Mouse (Mus musculus) midbrain, embryonic 13.5 days (tissue): ENCODE data around the gene Cecr2. TPM values are rescaled to one million over a fixed set of nuclear protein-coding genes. Genes with fewer than 3 reads are reported as not detected.

Experiments
- ATAC-seq: fragments of 200-750 bp; cut with Nextera tagmentation; 2 replicates; pipeline ENCODE4 v1.8.0; 2017; ENCODE audit warnings: mild to moderate bottlenecking, moderate TSS enrichment, moderate library complexity
- H3K27ac ChIP-seq: fragments of 300-500 bp; sonication (generic); 2 replicates; pipeline ENCODE4 v1.5.1; 2015; ENCODE audit warnings: inconsistent platforms, mild to moderate bottlenecking, moderate library complexity
- H3K27me3 ChIP-seq: fragments of 300-500 bp; sonication (generic); 2 replicates; pipeline ENCODE4 v1.6.1; 2015; ENCODE audit warnings: mild to moderate bottlenecking, inconsistent platforms
- H3K36me3 ChIP-seq: fragments of 300-500 bp; sonication (generic); 2 replicates; pipeline ENCODE4 v1.6.1; 2015; ENCODE audit warnings: mild to moderate bottlenecking, inconsistent platforms
- H3K4me1 ChIP-seq: fragments of 300-500 bp; sonication (generic); replicated peaks from 2 replicates; pipeline ENCODE4 v1.6.1; 2015; ENCODE audit warnings: inconsistent platforms
- H3K4me2 ChIP-seq: fragments of 300-500 bp; sonication (generic); replicated peaks from 2 replicates; pipeline ENCODE4 v1.6.1; 2015; ENCODE audit warnings: moderate library complexity, mild to moderate bottlenecking, inconsistent platforms
- H3K4me3 ChIP-seq: fragments of 300-500 bp; sonication (generic); replicated peaks from 2 replicates; pipeline ENCODE4 v1.5.1; 2015; ENCODE audit warnings: mild to moderate bottlenecking, inconsistent platforms
- H3K9ac ChIP-seq: fragments of 300-500 bp; sonication (generic); replicated peaks from 2 replicates; pipeline ENCODE4 v1.6.1; 2015; ENCODE audit warnings: mild to moderate bottlenecking, inconsistent platforms
- H3K9me3 ChIP-seq: fragments of 300-500 bp; sonication (generic); 2 replicates; pipeline ENCODE4 v1.6.1; 2016; ENCODE audit warnings: mild to moderate bottlenecking, inconsistent platforms
- WGBS: fragments of 180-500 bp; shearing (Covaris S2); methylation state at CpG from one replicate; pipeline ENCODE4 v1.1.7; 2015; 5-methylcytosine and 5-hydroxymethylcytosine counted together
- polyA plus RNA-seq: library from polyadenylated mRNA; unstranded; fragments of >200 nt; fragmentation: Nextera tagmentation; extraction: Ambion mirVana; gene quantifications from 2 replicates; pipeline ENCODE4 v1.2.1, GENCODE M21; 2015

The Cecr2 gene
- polyA plus RNA-seq, 1 experiment from 2014 or later, result 7.6 TPM

- Histone ChIP-seq H3K36me3 (no peaks in the 10 kb centered on the region), H3K4me3 (no peak overlapping the region), H3K27me3 (no peaks in the 10 kb centered on the region), H3K9ac (no peak overlapping the region), H3K4me2 (no peak overlapping the region), H3K4me1 (peaks cover 10% of the 10 kb centered on the region), H3K9me3 (no peaks in the 10 kb centered on the region), H3K27ac (no peak overlapping the region)
- ATAC-seq, result no peak
- WGBS, result 89% methylated on average over 2 of the region's 2 CpGs
Measured at GRCm38 (mm10) chr6:120782948-120783347, 116.8 kb downstream of the Cecr2 start.

GRCm38 (mm10) chr6:120784351-120784750 lies 118.2 kb downstream of the Cecr2 start:
- H3K27ac ChIP-seq, result no peak overlapping the region
- 59% methylated on average over 7 of the region's 7 CpGs for WGBS
- peaks cover 10% of the 10 kb centered on the region for H3K4me1 ChIP-seq
- H3K4me3 ChIP-seq, result no peak overlapping the region
- no peaks in the 10 kb centered on the region for H3K27me3 ChIP-seq
- no peak overlapping the region for H3K9ac ChIP-seq
- H3K36me3 ChIP-seq, result no peaks in the 10 kb centered on the region
- no peaks in the 10 kb centered on the region for H3K9me3 ChIP-seq
- no peak overlapping the region for H3K4me2 ChIP-seq
- ATAC-seq, result no peak

- no peak for ATAC-seq
- no peaks in the 10 kb centered on the region for H3K27me3 ChIP-seq
- 86% methylated on average over 5 of the region's 5 CpGs for WGBS
Measured at GRCm38 (mm10) chr6:120788068-120788607, 122.0 kb downstream of the Cecr2 start.

GRCm38 (mm10) chr6:120788904-120789303 lies 122.7 kb downstream of the Cecr2 start:
- no peak overlapping the region for H3K9ac ChIP-seq

More at GRCm38 (mm10) chr6:120788068-120788607, 122.0 kb downstream of the Cecr2 start:
- Histone ChIP-seq H3K9me3 (no peaks in the 10 kb centered on the region), H3K4me2 (no peak overlapping the region), H3K9ac (no peak overlapping the region), H3K4me1 (peaks cover 10% of the 10 kb centered on the region), H3K4me3 (no peak overlapping the region), H3K36me3 (peaks cover 16% of the 10 kb centered on the region), H3K27ac (no peak overlapping the region)

GRCm38 (mm10) chr6:120790153-120790552 lies 124.0 kb downstream of the Cecr2 start:
- ATAC-seq, result 0 out of 2 replicates have a peak, but pooled peaks have one; percentile 22
- no peak overlapping the region for H3K9ac ChIP-seq
- H3K4me3 ChIP-seq, result no peak overlapping the region
- WGBS, result 90% methylated on average over 10 of the region's 11 CpGs
- no peaks in the 10 kb centered on the region for H3K27me3 ChIP-seq
- H3K4me1 ChIP-seq, result peaks cover 4% of the 10 kb centered on the region; the same call in 1 of the 2 replicates
- H3K4me2 ChIP-seq, result no peak overlapping the region
- peaks cover 37% of the 10 kb centered on the region for H3K36me3 ChIP-seq
- no peak overlapping the region for H3K27ac ChIP-seq
- H3K9me3 ChIP-seq, result no peaks in the 10 kb centered on the region

More at GRCm38 (mm10) chr6:120788904-120789303, 122.7 kb downstream of the Cecr2 start:
- H3K27ac ChIP-seq, result no peak overlapping the region
- peaks cover 10% of the 10 kb centered on the region for H3K4me1 ChIP-seq
- H3K4me3 ChIP-seq, result no peak overlapping the region
- H3K27me3 ChIP-seq, result no peaks in the 10 kb centered on the region
- no peak for ATAC-seq
- no peak overlapping the region for H3K4me2 ChIP-seq
- H3K9me3 ChIP-seq, result no peaks in the 10 kb centered on the region
- H3K36me3 ChIP-seq, result peaks cover 24% of the 10 kb centered on the region

- Histone ChIP-seq H3K9ac (no peak overlapping the region), H3K27ac (no peak overlapping the region), H3K27me3 (no peaks in the 10 kb centered on the region), H3K9me3 (no peaks in the 10 kb centered on the region), H3K4me3 (no peak overlapping the region), H3K4me1 (peaks cover under 1% of the 10 kb centered on the region; the same call in 1 of the 2 replicates), H3K36me3 (peaks cover 42% of the 10 kb centered on the region), H3K4me2 (no peak overlapping the region)
- WGBS, result 70% methylated on average over 5 of the region's 5 CpGs
- no peak for ATAC-seq
Measured at GRCm38 (mm10) chr6:120790717-120791116, 124.5 kb downstream of the Cecr2 start.

- ATAC-seq, result no peak
- H3K36me3 ChIP-seq, result peaks cover 64% of the 10 kb centered on the region
- H3K9me3 ChIP-seq, result no peaks in the 10 kb centered on the region
- no peaks in the 10 kb centered on the region for H3K4me1 ChIP-seq
- H3K9ac ChIP-seq, result no peak overlapping the region
- H3K27ac ChIP-seq, result no peak overlapping the region
- no peak overlapping the region for H3K4me2 ChIP-seq
- WGBS, result 85% methylated on average over 8 of the region's 8 CpGs
- H3K4me3 ChIP-seq, result no peak overlapping the region
- no peaks in the 10 kb centered on the region for H3K27me3 ChIP-seq
Measured at GRCm38 (mm10) chr6:120792947-120793346, 126.8 kb downstream of the Cecr2 start.

- H3K4me2 ChIP-seq, result no peak overlapping the region
- H3K36me3 ChIP-seq, result peaks cover 88% of the 10 kb centered on the region
- no peaks in the 10 kb centered on the region for H3K27me3 ChIP-seq
- H3K4me3 ChIP-seq, result no peak overlapping the region
- no peaks in the 10 kb centered on the region for H3K9me3 ChIP-seq
- no peak overlapping the region for H3K27ac ChIP-seq
- H3K4me1 ChIP-seq, result no peaks in the 10 kb centered on the region
- no peak overlapping the region for H3K9ac ChIP-seq
- no peak for ATAC-seq
- WGBS, result 79% methylated on average over 5 of the region's 5 CpGs
Measured at GRCm38 (mm10) chr6:120795422-120796086, 129.4 kb downstream of the Cecr2 start.

GRCm38 (mm10) chr6:120796111-120796510 lies 129.9 kb downstream of the Cecr2 start:
- H3K4me1 ChIP-seq, result no peaks in the 10 kb centered on the region
- H3K9me3 ChIP-seq, result no peaks in the 10 kb centered on the region
- ATAC-seq, result no peak
- no peak overlapping the region for H3K4me3 ChIP-seq
- no peaks in the 10 kb centered on the region for H3K27me3 ChIP-seq
- H3K27ac ChIP-seq, result no peak overlapping the region
- 86% methylated on average over 2 of the region's 2 CpGs for WGBS
- H3K9ac ChIP-seq, result no peak overlapping the region
- no peak overlapping the region for H3K4me2 ChIP-seq
- H3K36me3 ChIP-seq, result peaks cover 93% of the 10 kb centered on the region

- H3K27ac ChIP-seq, result no peak overlapping the region
- 96% methylated on average over 7 of the region's 7 CpGs for WGBS
- no peaks in the 10 kb centered on the region for H3K4me1 ChIP-seq
- no peak overlapping the region for H3K4me2 ChIP-seq
- no peaks in the 10 kb centered on the region for H3K9me3 ChIP-seq
- no peak overlapping the region for H3K4me3 ChIP-seq
- H3K27me3 ChIP-seq, result no peaks in the 10 kb centered on the region
- H3K9ac ChIP-seq, result no peak overlapping the region
- peaks cover 96% of the 10 kb centered on the region for H3K36me3 ChIP-seq
- ATAC-seq, result no peak
Measured at GRCm38 (mm10) chr6:120798019-120798418, 131.8 kb downstream of the Cecr2 start.

- Histone ChIP-seq H3K9me3 (no peaks in the 10 kb centered on the region), H3K4me3 (no peak overlapping the region), H3K36me3 (peaks cover 96% of the 10 kb centered on the region), H3K4me2 (no peak overlapping the region), H3K27ac (no peak overlapping the region), H3K27me3 (no peaks in the 10 kb centered on the region), H3K9ac (no peak overlapping the region), H3K4me1 (no peaks in the 10 kb centered on the region)
- no peak for ATAC-seq
- 94% methylated on average over 4 of the region's 4 CpGs for WGBS
Measured at GRCm38 (mm10) chr6:120798905-120799304, 132.7 kb downstream of the Cecr2 start.

GRCm38 (mm10) chr6:120799581-120800041 lies 133.4 kb downstream of the Cecr2 start:
- no peaks in the 10 kb centered on the region for H3K27me3 ChIP-seq
- H3K9me3 ChIP-seq, result no peaks in the 10 kb centered on the region
- ATAC-seq, result no peak
- H3K36me3 ChIP-seq, result peaks cover 96% of the 10 kb centered on the region
- no peaks in the 10 kb centered on the region for H3K4me1 ChIP-seq
- no peak overlapping the region for H3K9ac ChIP-seq
- no peak overlapping the region for H3K4me3 ChIP-seq
- H3K4me2 ChIP-seq, result no peak overlapping the region
- H3K27ac ChIP-seq, result no peak overlapping the region
- WGBS, result 93% methylated on average over 4 of the region's 4 CpGs
